Mouse (Mus musculus) G1E (cell line): ENCODE measurements at regions not wholly inside any gene's neighbourhood (a gene's known extent, or its start where the extent isn't known, plus 50 kb on each side); places are given as distances from the start of the nearest gene placed in this dataset.

Source experiments
- ATAC-seq: 2 replicates; pipeline ENCODE4 v1.8.0; 2016; ENCODE audit warnings: mild to moderate bottlenecking; ENCODE audit not compliant: insufficient number of reproducible peaks, poor library complexity, low FRiP score, severe bottlenecking; ENCODE audit errors: extremely low read depth
- DNase-seq: peaks from one replicate; pipeline ENCODE4 v3.0.0; 2012; ENCODE audit warnings: low spot score
- H3K27me3 ChIP-seq: 2 replicates; pipeline ENCODE4 v1.6.1; 2012; ENCODE audit warnings: mild to moderate bottlenecking, low read length, inconsistent platforms; ENCODE audit not compliant: insufficient read depth
- H3K36me3 ChIP-seq: replicated peaks from 2 replicates; pipeline ENCODE3; 2012; ENCODE audit warnings: mild to moderate bottlenecking, inconsistent platforms
- H3K4me1 ChIP-seq: 2 replicates; pipeline ENCODE4 v1.6.1; 2012; ENCODE audit warnings: low read depth, low read length, inconsistent platforms, mixed read lengths; ENCODE audit not compliant: insufficient read depth
- H3K4me3 ChIP-seq: 2 replicates; pipeline ENCODE4 v1.5.1; 2012; ENCODE audit warnings: low read depth, mild to moderate bottlenecking, inconsistent platforms, low read length, moderate library complexity, mixed read lengths
- H3K9me3 ChIP-seq: replicated peaks from 2 replicates; pipeline ENCODE4 v1.6.1; 2012; ENCODE audit warnings: inconsistent platforms
- CTCF ChIP-seq: IDR thresholded peaks from 2 replicates; pipeline ENCODE4 v1.5.1; 2012; ENCODE audit warnings: low read depth, low read length, inconsistent platforms, mixed read lengths
- GATA1 ChIP-seq: IDR thresholded peaks from 2 replicates; pipeline ENCODE4 v1.6.1; 2012; ENCODE audit warnings: borderline replicate concordance, low read length, inconsistent platforms, mixed read lengths
- GATA2 ChIP-seq: IDR thresholded peaks from 2 replicates; pipeline ENCODE4 v1.6.1; 2012; ENCODE audit warnings: low read depth, low read length, inconsistent platforms, borderline replicate concordance
- POLR2AphosphoS5 ChIP-seq: IDR thresholded peaks from 2 replicates; pipeline ENCODE4 v1.6.1; 2012; ENCODE audit warnings: low read depth, low read length, inconsistent platforms; ENCODE audit not compliant: insufficient replicate concordance
- TAL1 ChIP-seq: conservative IDR thresholded peaks from 2 replicates; pipeline ENCODE4 v1.6.1; 2012; ENCODE audit warnings: low read depth, low read length, inconsistent platforms, mixed read lengths

- H3K9me3 ChIP-seq: peaks cover 35% of the 10 kb centered on the region
- H3K27me3 ChIP-seq: no peaks in the 10 kb centered on the region
- H3K4me3 ChIP-seq: no peak overlapping the region
- no peaks in the 10 kb centered on the region for H3K36me3 ChIP-seq
- no peaks in the 10 kb centered on the region for H3K4me1 ChIP-seq
- no peak for ATAC-seq
- no peak for DNase-seq
- TF ChIP-seq GATA2 (no peak), CTCF (no peak), TAL1 (no peak), POLR2AphosphoS5 (no peak), GATA1 (no peak)
These were observed 698.5 kb downstream of the Hs3st4 start for GRCm38 (mm10) chr7:124681212-124681611.

GRCm38 (mm10) chr7:124681820-124682219 is 699.2 kb downstream of the Hs3st4 start:
- Histone ChIP-seq H3K4me1 (no peaks in the 10 kb centered on the region), H3K36me3 (no peaks in the 10 kb centered on the region), H3K27me3 (no peaks in the 10 kb centered on the region), H3K9me3 (peaks cover 35% of the 10 kb centered on the region), H3K4me3 (no peak overlapping the region)
- no peak for DNase-seq
- no peak for TF ChIP-seq GATA1
- no peak for TF ChIP-seq TAL1
- TF ChIP-seq GATA2: no peak
- no peak for TF ChIP-seq POLR2AphosphoS5
- ATAC-seq: no peak

- no peaks in the 10 kb centered on the region for H3K27me3 ChIP-seq
- no peak for TF ChIP-seq POLR2AphosphoS5
- H3K36me3 ChIP-seq: no peaks in the 10 kb centered on the region
- H3K4me1 ChIP-seq: no peaks in the 10 kb centered on the region
- H3K4me3 ChIP-seq: no peak overlapping the region
- no peak for DNase-seq
- H3K9me3 ChIP-seq: peaks cover 21% of the 10 kb centered on the region
- ATAC-seq: no peak
These were observed 702.8 kb downstream of the Hs3st4 start for GRCm38 (mm10) chr7:124685424-124685823.

GRCm38 (mm10) chr7:124704163-124704824 is 721.6 kb downstream of the Hs3st4 start:
- DNase-seq: no peak
- no peak overlapping the region for H3K4me3 ChIP-seq
- H3K9me3 ChIP-seq: peaks cover 29% of the 10 kb centered on the region
- no peaks in the 10 kb centered on the region for H3K27me3 ChIP-seq
- ATAC-seq: no peak
- TF ChIP-seq GATA1: no peak
- TF ChIP-seq CTCF: no peak
- H3K4me1 ChIP-seq: no peaks in the 10 kb centered on the region
- H3K36me3 ChIP-seq: no peaks in the 10 kb centered on the region

- H3K9me3 ChIP-seq: peaks cover 28% of the 10 kb centered on the region
- no peak overlapping the region for H3K4me3 ChIP-seq
- DNase-seq: no peak
- ATAC-seq: no peak
- H3K36me3 ChIP-seq: no peaks in the 10 kb centered on the region
- no peaks in the 10 kb centered on the region for H3K27me3 ChIP-seq
- H3K4me1 ChIP-seq: no peaks in the 10 kb centered on the region
- no peak for TF ChIP-seq POLR2AphosphoS5
- no peak for TF ChIP-seq TAL1
- TF ChIP-seq CTCF: no peak
- TF ChIP-seq GATA2: no peak
- TF ChIP-seq GATA1: no peak
These were observed 724.5 kb downstream of the Hs3st4 start for GRCm38 (mm10) chr7:124707143-124707542.

GRCm38 (mm10) chr7:124708771-124709485 is 726.3 kb downstream of the Hs3st4 start:
- DNase-seq (no peak), ATAC-seq (no peak)
- Histone ChIP-seq H3K9me3 (peaks cover 28% of the 10 kb centered on the region), H3K27me3 (no peaks in the 10 kb centered on the region), H3K4me1 (no peaks in the 10 kb centered on the region), H3K4me3 (no peak overlapping the region), H3K36me3 (no peaks in the 10 kb centered on the region)
- TF ChIP-seq GATA1 (no peak), GATA2 (no peak), CTCF (no peak), POLR2AphosphoS5 (no peak), TAL1 (no peak)

- H3K27me3 ChIP-seq: no peaks in the 10 kb centered on the region
- TF ChIP-seq GATA1 (no peak), GATA2 (no peak), TAL1 (no peak), CTCF (no peak), POLR2AphosphoS5 (no peak)
- DNase-seq (no peak), ATAC-seq (no peak)
- H3K4me3 ChIP-seq: no peak overlapping the region
- no peaks in the 10 kb centered on the region for H3K4me1 ChIP-seq
- peaks cover 18% of the 10 kb centered on the region for H3K9me3 ChIP-seq
- H3K36me3 ChIP-seq: no peaks in the 10 kb centered on the region
These were observed 723.5 kb upstream of the Kdm8 start for GRCm38 (mm10) chr7:124720927-124721326.
